Mouse (Mus musculus) liver, embryonic 15.5 days (tissue): ENCODE measurements around the gene Sap30bp. TPM values are rescaled to one million over a fixed set of nuclear protein-coding genes. Genes with fewer than 3 reads are reported as not detected.

ENCODE experiments used
- ATAC-seq: fragments of 200-750 bp; cut with Nextera tagmentation; 2 replicates; pipeline ENCODE4 v1.8.0; 2017; ENCODE audit warnings: moderate number of reproducible peaks, mild to moderate bottlenecking, moderate library complexity; ENCODE audit not compliant: insufficient read depth
- H3K27ac ChIP-seq: fragments of 300-500 bp; sonication (generic); replicated peaks from 2 replicates; pipeline ENCODE4 v1.5.1; 2015; ENCODE audit warnings: mild to moderate bottlenecking, inconsistent platforms
- H3K27me3 ChIP-seq: fragments of 300-500 bp; sonication (generic); 2 replicates; pipeline ENCODE4 v1.6.1; 2015; ENCODE audit warnings: mild to moderate bottlenecking, inconsistent platforms
- H3K36me3 ChIP-seq: fragments of 300-500 bp; sonication (generic); replicated peaks from 2 replicates; pipeline ENCODE4 v1.6.1; 2015; ENCODE audit warnings: moderate library complexity, mild to moderate bottlenecking, inconsistent platforms
- H3K4me1 ChIP-seq: fragments of 300-500 bp; sonication (generic); replicated peaks from 2 replicates; pipeline ENCODE4 v1.6.1; 2015; ENCODE audit warnings: inconsistent platforms
- H3K4me2 ChIP-seq: fragments of 300-500 bp; sonication (generic); 2 replicates; pipeline ENCODE4 v1.6.1; 2015; ENCODE audit warnings: moderate library complexity, mild to moderate bottlenecking, inconsistent platforms
- H3K4me3 ChIP-seq: fragments of 300-500 bp; sonication (generic); replicated peaks from 2 replicates; pipeline ENCODE4 v1.5.1; 2015; ENCODE audit warnings: mild to moderate bottlenecking, inconsistent platforms
- H3K9ac ChIP-seq: fragments of 300-500 bp; sonication (generic); 2 replicates; pipeline ENCODE4 v1.6.1; 2015; ENCODE audit warnings: moderate library complexity, mild to moderate bottlenecking, inconsistent platforms
- H3K9me3 ChIP-seq: fragments of 300-500 bp; sonication (generic); replicated peaks from 2 replicates; pipeline ENCODE4 v1.6.1; 2016; ENCODE audit warnings: inconsistent platforms
- WGBS: fragments of 180-500 bp; shearing (Covaris S2); methylation state at CpG from one replicate; pipeline ENCODE4 v1.1.7; 2015; ENCODE audit warnings: mixed read lengths; ENCODE audit not compliant: insufficient replicate concordance; 5-methylcytosine and 5-hydroxymethylcytosine counted together
- polyA plus RNA-seq: library from polyadenylated mRNA; unstranded; fragments of >200 nt; fragmentation: Nextera tagmentation; extraction: Ambion mirVana; gene quantifications from 2 replicates; pipeline ENCODE4 v1.2.1, GENCODE M21; 2015

Sap30bp gene
- polyA plus RNA-seq, 1 experiment from 2014 or later = 15.0 TPM

DNA sequence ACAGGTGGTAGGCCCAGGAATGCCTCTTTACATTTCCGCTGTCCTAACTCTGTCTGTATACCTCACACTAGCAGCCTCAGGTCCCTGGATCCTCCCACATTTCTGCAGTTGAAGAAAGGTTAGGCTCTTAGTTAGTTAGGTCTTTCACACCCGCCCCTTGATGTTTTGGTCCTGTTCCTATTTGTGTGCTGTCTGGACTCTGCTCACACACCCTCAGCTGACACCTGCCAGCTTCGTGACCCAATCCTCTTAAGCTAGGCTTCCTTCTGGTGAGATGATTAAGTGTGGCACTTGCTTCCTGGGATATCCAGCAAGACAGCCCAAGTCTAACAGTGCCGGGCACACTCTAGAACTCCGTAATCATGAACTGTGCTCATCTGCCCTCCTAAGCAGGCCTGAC is 26.6 kb upstream of the Sap30bp start:
- peaks cover 92% of the 10 kb centered on the region for H3K4me1 ChIP-seq
- peaks cover 63% of the 10 kb centered on the region for H3K36me3 ChIP-seq
- H3K4me3 ChIP-seq = no peak overlapping the region
- no peaks in the 10 kb centered on the region for H3K27me3 ChIP-seq
- 88% methylated on average over 5 of the region's 5 CpGs for WGBS
- H3K9me3 ChIP-seq = no peaks in the 10 kb centered on the region
- no peak overlapping the region for H3K9ac ChIP-seq
- ATAC-seq = no peak
- peak overlapping the region; percentile 97 for H3K27ac ChIP-seq
- H3K4me2 ChIP-seq = no peak overlapping the region

DNA sequence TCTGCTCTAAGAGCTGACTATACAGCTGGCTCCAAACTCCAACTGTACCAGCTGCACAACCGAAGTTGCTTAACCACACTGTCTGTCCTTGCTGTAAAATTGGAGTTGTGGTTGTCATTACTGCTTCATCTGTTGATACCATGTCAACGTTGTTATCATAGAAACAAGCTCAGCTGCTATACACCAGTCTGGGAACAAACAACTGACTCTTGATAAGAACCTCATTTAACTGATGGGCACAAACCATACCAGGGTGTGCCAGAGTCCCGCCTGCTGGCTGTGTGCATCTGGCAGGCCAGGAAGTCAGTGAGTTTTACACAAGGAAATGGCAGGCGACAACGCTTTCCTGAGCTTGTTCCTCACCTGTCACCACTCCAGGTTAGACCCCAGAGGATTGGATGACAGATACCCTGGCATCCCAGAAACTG is 21.9 kb upstream of the Sap30bp start:
- H3K4me3 ChIP-seq = no peak overlapping the region; the same call in 1 of the 2 replicates
- peak overlapping the region; percentile 50 for H3K9ac ChIP-seq
- peak overlapping the region; percentile 92 for H3K27ac ChIP-seq
- peaks cover 63% of the 10 kb centered on the region for H3K36me3 ChIP-seq
- peak overlapping the region; percentile 58 for H3K4me2 ChIP-seq
- H3K27me3 ChIP-seq = no peaks in the 10 kb centered on the region
- ATAC-seq = peak; percentile 88
- 15% methylated on average over 5 of the region's 5 CpGs for WGBS
- H3K9me3 ChIP-seq = no peaks in the 10 kb centered on the region
- peaks cover 71% of the 10 kb centered on the region for H3K4me1 ChIP-seq

DNA sequence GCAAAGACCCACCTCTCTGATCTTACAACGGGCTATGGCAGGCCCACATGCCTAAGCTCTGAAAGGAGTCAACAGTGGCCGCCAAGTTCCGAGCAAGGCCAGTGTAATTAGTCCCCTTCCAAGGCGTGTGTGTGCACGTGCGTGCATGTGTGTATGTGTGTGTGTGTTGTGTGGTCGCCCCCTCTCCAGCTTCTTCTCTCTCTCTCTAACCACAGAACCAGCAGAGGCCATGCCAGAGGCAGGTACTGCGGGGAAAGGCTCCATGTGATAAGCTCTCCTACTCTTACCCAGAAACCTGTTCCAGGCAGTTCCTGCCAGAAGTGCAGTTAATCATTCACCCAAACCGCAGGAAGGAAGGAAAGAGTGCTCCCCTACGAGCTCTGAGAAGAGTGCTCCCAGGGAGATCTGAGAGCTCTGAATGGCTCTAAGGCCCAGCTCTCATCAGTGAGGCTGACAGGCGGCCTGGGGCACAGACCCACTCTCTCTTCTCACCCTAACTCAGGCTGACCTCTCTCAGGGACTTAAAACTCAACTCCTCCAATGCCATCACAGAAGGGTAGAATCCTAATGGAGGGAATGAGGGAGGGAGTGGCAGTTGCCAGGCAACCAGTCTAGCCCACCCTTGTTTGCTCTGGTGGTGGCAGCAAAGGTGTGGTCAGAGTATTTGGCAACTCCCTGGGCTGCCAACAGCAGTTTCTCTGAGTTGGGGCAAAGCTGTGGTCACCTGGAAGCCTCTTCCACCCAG is 21.3 kb upstream of the Sap30bp start, which contains the start of gene Smim6:
TSS of gene Smim6 (plus strand) at position 386 of the 745 bp plus-strand sequence.
- H3K9me3 ChIP-seq = no peaks in the 10 kb centered on the region
- peaks cover 69% of the 10 kb centered on the region for H3K4me1 ChIP-seq
- peak; percentile 74 for ATAC-seq
- H3K9ac ChIP-seq = peak within 1 kb of the TSS; percentile 50
- H3K4me2 ChIP-seq = peak within 1 kb of the TSS; percentile 58
- H3K27me3 ChIP-seq = no peaks in the 10 kb centered on the region
- WGBS = 18% methylated on average over 11 of the region's 11 CpGs
- H3K36me3 ChIP-seq = peaks cover 63% of the 10 kb centered on the region
- no peak within 1 kb of the TSS; the same call in none of the 2 replicates for H3K4me3 ChIP-seq
- H3K27ac ChIP-seq = peak within 1 kb of the TSS; percentile 92

- no peaks in the 10 kb centered on the region for H3K27me3 ChIP-seq
- no peak for ATAC-seq
- H3K4me1 ChIP-seq = peaks cover 40% of the 10 kb centered on the region
- H3K9ac ChIP-seq = no peak overlapping the region; the same call in 1 of the 2 replicates
- H3K9me3 ChIP-seq = no peaks in the 10 kb centered on the region
- no peak overlapping the region for H3K4me3 ChIP-seq
- 81% methylated on average over 4 of the region's 4 CpGs for WGBS
- H3K36me3 ChIP-seq = peaks cover 35% of the 10 kb centered on the region
- no peak overlapping the region; the same call in 1 of the 2 replicates for H3K27ac ChIP-seq
- H3K4me2 ChIP-seq = no peak overlapping the region
These were observed 16.5 kb upstream of the Sap30bp start for GRCm38 (mm10) chr11:115916579-115916978.

- Histone ChIP-seq H3K27ac (0 out of 2 replicates have a peak overlapping the region, but pooled peaks have one; percentile 9), H3K36me3 (peaks cover 45% of the 10 kb centered on the region), H3K9ac (no peak overlapping the region), H3K27me3 (no peaks in the 10 kb centered on the region), H3K9me3 (no peaks in the 10 kb centered on the region), H3K4me3 (no peak overlapping the region), H3K4me1 (peaks cover 21% of the 10 kb centered on the region), H3K4me2 (no peak overlapping the region)
- no peak for ATAC-seq
- 78% methylated on average over 5 of the region's 5 CpGs for WGBS
These were observed 14.4 kb upstream of the Sap30bp start for GRCm38 (mm10) chr11:115918637-115919036.

DNA sequence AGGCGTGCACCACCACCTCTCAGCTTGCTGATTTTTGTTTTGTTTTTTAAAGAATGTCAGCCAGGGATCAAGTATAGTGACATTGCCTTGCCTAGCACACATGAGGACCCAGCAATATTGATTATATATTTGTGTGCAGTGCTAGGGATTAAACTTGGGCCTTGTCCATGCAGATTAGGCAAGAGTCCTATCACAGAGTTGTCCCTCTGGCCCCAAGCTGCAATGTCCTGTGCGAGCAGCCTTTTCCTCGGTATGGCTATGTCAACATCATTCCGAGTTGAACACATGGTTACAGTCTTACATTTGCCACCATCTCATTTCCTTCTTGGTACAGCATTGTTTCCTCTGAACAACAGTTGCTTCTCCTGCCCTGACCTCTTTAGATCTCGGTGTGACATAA is 14.0 kb upstream of the Sap30bp start:
- 0 out of 2 replicates have a peak overlapping the region, but pooled peaks have one; percentile 9 for H3K27ac ChIP-seq
- H3K9ac ChIP-seq = no peak overlapping the region
- H3K27me3 ChIP-seq = no peaks in the 10 kb centered on the region
- peaks cover 21% of the 10 kb centered on the region for H3K4me1 ChIP-seq
- H3K36me3 ChIP-seq = peaks cover 43% of the 10 kb centered on the region
- no peak overlapping the region for H3K4me3 ChIP-seq
- 87% methylated on average over 5 of the region's 5 CpGs for WGBS
- no peak for ATAC-seq
- H3K4me2 ChIP-seq = no peak overlapping the region
- H3K9me3 ChIP-seq = no peaks in the 10 kb centered on the region

GRCm38 (mm10) chr11:115920110-115920818 is 12.8 kb upstream of the Sap30bp start:
- no peak overlapping the region for H3K9ac ChIP-seq
- no peaks in the 10 kb centered on the region for H3K27me3 ChIP-seq
- no peak overlapping the region for H3K4me2 ChIP-seq
- peaks cover 47% of the 10 kb centered on the region for H3K36me3 ChIP-seq
- H3K4me1 ChIP-seq = peaks cover 16% of the 10 kb centered on the region
- ATAC-seq = peak; percentile 63
- H3K4me3 ChIP-seq = no peak overlapping the region
- 30% methylated on average over 6 of the region's 6 CpGs for WGBS
- H3K9me3 ChIP-seq = no peaks in the 10 kb centered on the region
- H3K27ac ChIP-seq = peak overlapping the region; percentile 56

GRCm38 (mm10) chr11:115921986-115922385 is 11.1 kb upstream of the Sap30bp start:
- 94% methylated on average over 1 of the region's 1 CpGs for WGBS
- Histone ChIP-seq H3K9me3 (no peaks in the 10 kb centered on the region), H3K4me2 (no peak overlapping the region), H3K27me3 (no peaks in the 10 kb centered on the region), H3K27ac (no peak overlapping the region), H3K36me3 (peaks cover 36% of the 10 kb centered on the region), H3K4me3 (no peak overlapping the region), H3K9ac (no peak overlapping the region), H3K4me1 (peaks cover 9% of the 10 kb centered on the region)
- ATAC-seq = no peak

DNA sequence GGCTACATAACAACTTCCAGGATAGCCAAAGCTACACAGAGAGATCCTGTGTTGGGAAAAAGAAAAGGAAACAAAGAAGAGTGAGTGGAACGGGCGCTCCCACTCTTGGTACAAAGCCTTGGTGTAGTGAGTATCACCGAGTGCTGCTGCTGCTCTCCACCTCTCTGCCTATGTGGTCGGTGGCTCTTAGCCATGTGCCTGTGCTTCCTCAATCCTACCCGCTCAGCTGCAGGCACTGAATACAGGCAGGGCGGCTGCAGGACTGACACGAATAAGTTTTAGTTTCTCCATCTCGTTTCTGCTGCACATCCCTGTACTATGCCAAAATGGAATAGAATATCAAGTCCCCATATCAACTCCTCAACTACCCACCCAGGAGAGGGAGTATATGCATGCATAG is 4.1 kb upstream of the Sap30bp start:
- no peak overlapping the region for H3K4me2 ChIP-seq
- no peaks in the 10 kb centered on the region for H3K9me3 ChIP-seq
- H3K9ac ChIP-seq = no peak overlapping the region
- H3K36me3 ChIP-seq = peaks cover 35% of the 10 kb centered on the region
- no peak overlapping the region for H3K4me3 ChIP-seq
- no peaks in the 10 kb centered on the region for H3K27me3 ChIP-seq
- H3K4me1 ChIP-seq = peaks cover 22% of the 10 kb centered on the region
- no peak overlapping the region for H3K27ac ChIP-seq
- 77% methylated on average over 8 of the region's 8 CpGs for WGBS
- no peak for ATAC-seq

DNA sequence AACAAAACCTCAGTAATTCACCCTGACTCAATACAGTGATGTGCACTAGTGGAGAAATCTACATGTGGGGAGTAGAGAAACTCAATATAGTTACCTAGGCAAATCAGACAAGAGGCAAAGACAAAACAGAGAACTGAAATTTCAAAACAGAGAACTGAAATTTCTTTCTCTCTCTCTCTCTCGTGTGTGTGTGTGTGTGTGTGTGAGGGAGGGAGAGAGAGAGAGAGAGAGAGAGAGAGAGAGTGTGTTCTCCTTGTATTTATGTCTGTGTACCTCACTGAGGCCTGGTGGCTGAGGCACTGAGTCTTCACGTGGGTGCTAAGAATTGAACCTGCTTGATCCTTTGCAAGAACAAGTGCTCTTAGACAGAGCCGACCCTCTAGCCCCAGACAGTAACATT is 3.3 kb upstream of the Sap30bp start:
- Histone ChIP-seq H3K9ac (no peak overlapping the region), H3K27me3 (no peaks in the 10 kb centered on the region), H3K36me3 (peaks cover 27% of the 10 kb centered on the region), H3K9me3 (no peaks in the 10 kb centered on the region), H3K4me3 (no peak overlapping the region), H3K4me2 (no peak overlapping the region), H3K4me1 (peaks cover 30% of the 10 kb centered on the region), H3K27ac (no peak overlapping the region)
- 44% methylated on average over 3 of the region's 3 CpGs for WGBS
- no peak for ATAC-seq

GRCm38 (mm10) chr11:115931235-115931634 is 1.8 kb upstream of the Sap30bp start:
- no peak overlapping the region for H3K4me2 ChIP-seq
- H3K9ac ChIP-seq = no peak overlapping the region
- peaks cover 31% of the 10 kb centered on the region for H3K36me3 ChIP-seq
- WGBS = 57% methylated on average over 3 of the region's 3 CpGs
- ATAC-seq = no peak
- no peaks in the 10 kb centered on the region for H3K27me3 ChIP-seq
- no peaks in the 10 kb centered on the region for H3K9me3 ChIP-seq
- H3K27ac ChIP-seq = no peak overlapping the region
- H3K4me1 ChIP-seq = peaks cover 32% of the 10 kb centered on the region
- no peak overlapping the region for H3K4me3 ChIP-seq
